Mouse (Mus musculus) thymus, adult 18-20 months (tissue): ENCODE results near the gene Fscn1.

ENCODE experiments used
- DNase-seq, 2 experiments: peaks; one replicate each; pipeline ENCODE4 v3.0.0; 2022; ENCODE audit warnings: mixed read lengths in 2 of 2

The Fscn1 gene

DNA sequence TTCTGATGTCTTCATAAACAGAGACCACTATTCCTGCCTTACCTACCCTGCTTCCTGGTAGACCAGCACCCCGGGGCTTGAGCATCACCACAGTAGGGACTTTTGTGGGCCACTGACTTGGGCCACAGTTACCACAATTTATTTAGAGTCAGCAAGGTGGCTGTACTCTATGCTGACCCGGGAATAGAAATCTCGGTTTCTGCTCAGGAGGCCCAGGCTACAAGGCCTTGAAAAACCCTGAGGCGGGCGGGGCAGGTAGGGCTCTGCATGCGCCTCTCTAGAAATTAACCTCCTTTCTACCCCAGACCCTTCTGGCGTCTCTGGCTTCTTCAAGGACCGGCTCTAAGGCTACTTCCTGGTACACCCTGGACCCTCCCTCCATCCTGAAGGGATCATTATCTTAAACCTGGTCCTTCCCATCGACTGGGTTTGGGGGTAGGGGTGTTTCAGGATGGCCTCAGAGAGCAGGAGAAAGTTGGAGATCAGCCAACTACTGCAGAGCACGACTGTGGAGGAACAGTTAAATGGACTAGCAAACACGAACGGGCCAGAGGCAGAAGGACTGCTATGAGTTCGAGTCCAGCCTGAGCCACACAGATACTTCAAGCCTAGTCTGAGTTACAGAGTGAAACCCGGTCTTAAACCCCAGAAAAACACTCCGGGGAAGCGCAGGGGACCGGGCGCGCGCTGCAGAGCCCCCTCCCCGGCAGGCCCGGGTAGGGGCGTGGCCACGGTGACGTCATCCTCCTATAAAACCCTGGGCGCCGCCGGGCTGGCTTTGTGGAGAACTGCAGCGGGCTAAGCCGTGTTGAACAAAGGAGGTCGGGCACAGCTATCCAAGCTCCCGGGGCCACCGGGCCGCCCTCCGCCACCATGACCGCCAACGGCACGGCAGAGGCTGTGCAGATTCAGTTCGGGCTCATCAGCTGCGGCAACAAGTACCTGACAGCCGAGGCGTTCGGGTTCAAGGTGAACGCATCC, at the start of gene Fscn1:
Gene Fscn1 (plus strand): TSS at position 768 of the 981 bp plus-strand sequence.
- peak; percentile 51 to 55 for DNase-seq

DNA sequence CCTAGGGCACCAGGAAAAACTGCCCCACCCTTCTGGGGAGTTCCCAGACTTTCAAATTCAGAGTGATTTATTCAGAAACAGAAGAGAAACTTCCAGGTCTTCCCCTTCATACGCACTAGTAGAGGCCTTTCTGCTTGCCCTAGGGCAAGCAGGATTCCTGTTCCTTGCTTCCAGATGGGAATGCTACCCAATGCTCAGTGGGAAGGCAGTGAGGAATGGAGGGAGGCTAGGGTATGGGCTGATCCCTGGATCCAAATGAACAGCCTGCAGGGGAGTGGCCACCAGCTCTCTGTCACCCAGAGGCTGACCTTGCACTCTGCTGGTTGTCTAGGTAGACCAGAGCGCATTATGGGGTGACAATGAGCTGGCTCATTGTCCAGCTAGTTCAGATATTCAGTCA, 48.5 kb upstream of the Fscn1 start:
- DNase-seq: no peak

DNA sequence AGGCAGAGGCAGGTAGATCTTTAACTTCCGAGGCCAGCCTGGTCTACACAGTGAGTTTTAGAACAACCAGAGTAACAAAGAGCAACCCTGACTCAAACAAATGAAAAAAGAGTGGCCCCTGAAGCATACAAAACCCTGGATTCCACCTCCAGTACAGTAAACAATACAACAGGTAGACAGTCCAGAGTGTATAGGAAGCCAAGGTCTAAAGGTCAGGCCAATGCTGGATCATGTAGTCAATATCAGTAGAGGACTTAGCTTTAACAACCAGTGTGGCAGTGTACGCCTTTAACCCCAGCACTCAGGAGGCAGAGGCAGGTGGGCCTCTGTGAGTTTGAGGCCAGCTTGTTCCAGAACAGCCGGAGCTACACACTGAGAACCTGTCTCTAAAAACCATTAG, 47.8 kb upstream of the Fscn1 start:
- no peak for DNase-seq

DNA sequence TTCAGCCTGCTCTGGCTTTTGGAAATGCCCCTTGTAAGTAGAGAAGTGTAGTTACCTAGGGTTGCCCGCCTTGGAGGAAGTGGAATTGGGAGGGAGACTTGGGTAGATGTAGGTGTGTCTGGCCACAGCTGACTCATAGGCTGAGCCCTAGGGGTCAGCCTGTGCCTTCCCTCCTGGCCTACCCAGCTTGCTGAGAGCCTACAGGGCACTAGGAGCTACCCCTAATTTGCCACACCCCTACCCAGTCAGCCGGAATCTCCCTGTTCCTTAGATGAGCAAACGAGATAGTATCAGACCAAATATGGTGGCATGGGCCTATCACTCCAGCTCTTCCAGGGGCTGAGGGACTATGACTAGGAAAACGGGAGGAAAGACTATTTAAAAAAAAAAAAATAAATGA, 47.4 kb upstream of the Fscn1 start:
- DNase-seq: no peak

DNA sequence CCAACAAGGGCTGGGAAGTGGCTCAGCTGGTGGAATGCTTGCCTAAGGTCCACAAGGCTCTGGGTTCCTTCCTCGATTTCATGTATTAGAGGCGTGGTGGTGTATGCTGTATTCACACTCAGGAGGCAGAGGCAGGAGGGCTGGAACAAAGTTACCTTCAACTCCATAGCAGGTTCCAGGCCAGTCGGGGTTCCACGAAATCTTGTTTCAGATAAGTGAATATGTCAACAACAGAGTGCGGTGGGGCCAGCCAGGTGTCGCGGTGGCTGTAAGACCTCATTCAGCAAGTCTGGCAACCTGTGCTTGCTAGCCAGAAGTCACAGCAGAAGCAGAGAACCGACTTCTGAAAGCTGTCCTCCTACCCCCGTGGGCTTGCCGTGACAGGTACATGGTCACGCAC, 44.9 kb upstream of the Fscn1 start:
- DNase-seq: no peak

DNA sequence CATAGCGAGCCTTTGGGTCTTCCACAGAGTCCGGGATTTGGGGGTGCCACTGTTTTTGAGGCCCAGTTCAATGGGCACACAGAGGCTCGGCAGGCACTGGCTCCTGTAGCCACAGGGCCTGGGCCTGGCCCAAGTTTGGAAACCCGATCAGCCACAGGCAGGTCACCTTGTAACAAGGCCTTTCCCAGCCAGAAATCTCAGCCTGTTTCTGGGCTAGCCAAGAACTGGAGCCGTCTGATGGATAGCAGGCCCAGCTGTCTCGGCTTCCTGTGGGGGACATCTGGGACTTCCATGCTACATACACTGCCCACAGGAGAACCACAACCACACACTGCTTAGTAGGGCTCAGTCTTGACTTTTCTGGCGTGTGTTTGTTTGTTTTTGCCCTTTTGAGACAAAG, 43.5 kb upstream of the Fscn1 start:
- no peak for DNase-seq

DNA sequence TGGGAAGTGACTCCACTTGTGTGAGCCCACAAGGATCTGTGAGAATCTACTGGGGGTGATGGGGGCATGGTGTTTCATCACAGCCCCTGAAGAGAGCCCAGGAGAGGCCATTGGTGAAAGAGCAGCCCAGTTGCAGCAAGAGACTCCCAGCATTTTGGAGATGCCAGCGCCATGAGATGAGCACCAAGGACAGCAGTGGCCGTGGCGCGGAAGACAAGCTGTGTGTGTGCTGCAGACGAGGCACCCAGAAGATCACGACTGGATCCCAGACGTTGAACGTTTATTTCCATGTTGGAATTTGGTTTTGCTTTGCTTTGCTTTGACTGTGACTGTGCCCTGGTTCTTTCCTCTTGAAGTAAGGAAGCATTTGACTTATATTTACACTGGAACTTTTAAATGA, 42.7 kb upstream of the Fscn1 start:
- no peak for DNase-seq

DNA sequence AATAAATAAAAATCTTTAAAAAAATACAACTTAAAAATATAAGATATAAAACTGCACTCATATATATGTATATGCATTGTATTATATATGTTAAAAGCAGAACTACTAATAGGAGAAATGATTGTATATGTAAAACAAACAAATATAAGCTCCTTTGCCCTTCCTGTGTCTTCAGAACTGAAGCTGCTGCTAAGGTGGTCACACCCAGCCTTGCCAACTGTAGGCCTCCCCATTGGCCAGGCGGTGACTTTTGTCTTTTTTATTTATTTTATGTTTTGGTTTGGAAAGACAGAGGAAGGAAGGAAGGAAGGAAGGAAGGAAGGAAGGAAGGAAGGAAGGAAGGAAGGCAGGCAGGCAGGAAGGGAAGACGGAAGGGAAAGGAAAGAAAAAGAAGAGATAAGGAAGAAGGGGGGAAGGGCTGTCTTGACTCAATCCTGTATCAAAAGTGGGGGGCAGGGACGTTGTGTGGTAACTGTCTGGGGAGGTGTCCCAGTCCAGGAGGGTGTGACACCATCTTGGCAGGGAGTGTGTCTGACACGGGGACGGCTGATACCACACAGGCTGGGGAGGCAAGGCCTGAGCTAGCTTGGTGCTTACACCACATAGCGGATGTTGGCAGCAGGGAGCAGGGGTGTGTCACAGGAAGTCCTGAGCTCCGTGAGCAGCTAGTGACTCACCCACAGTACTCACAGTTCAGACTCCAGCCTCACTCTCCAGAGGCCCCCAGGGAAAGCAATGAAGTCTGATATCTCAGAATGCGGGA, 39.7 kb upstream of the Fscn1 start:
- DNase-seq: peak; percentile 83 to 88

DNA sequence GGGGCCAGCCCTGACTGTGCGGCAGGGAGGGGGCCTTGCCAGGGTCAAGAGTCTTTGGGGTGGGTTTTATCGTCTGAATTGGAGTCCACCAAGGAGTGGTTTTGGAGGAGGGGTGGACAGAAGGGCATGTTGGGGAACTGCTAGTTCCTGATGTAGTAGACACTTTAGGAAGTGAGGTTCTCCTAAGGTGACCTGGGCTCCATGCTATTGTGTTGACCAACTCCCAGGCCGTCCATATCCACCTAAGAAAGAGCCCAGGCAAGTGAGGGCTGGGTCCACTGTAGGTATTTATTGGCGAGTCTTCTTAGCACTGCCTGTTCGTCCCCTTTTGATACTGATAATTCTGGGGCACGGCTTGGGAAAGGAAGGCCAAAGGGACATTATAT, 39.1 kb upstream of the Fscn1 start:
- no peak for DNase-seq

DNA sequence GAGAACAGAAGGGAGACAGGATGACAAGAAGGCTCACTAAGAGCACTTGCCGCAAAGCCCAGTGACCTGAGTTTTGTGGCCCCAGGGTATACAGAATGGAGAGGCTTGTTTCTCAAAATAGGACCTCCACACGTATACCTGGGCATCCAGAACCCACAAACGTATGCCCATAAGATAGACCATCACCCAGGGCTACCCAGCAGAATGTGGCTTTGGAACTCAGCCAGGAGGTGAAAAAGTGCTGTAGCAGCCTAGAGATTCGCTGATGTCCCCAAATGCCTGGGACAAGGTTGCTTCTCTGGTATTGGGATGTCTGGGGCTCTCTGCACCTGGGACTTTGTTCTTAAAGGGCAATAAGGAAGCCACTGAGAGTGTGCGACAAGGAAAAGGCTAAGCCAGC, 37.9 kb upstream of the Fscn1 start:
- DNase-seq: no peak

DNA sequence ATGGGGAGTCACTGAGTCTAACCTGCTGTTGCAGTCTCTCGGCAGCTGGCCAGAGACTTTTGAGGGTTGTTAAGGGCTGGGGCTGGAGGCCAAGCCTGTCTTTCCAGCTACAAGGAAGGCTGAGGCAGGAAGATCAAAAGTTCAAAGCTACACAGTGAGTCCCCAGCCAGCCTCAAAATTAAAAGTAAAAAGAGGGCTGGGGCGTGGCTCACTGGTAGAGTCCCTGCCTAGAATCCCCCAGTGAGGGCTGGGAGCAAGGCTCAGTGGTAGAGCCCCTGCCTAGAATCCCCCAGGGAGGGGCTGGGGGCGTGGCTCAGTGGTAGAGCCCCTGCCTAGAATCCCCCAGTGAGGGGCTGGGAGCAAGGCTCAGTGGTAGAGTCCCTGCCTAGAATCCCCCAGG, 36.4 kb upstream of the Fscn1 start:
- no peak for DNase-seq

DNA sequence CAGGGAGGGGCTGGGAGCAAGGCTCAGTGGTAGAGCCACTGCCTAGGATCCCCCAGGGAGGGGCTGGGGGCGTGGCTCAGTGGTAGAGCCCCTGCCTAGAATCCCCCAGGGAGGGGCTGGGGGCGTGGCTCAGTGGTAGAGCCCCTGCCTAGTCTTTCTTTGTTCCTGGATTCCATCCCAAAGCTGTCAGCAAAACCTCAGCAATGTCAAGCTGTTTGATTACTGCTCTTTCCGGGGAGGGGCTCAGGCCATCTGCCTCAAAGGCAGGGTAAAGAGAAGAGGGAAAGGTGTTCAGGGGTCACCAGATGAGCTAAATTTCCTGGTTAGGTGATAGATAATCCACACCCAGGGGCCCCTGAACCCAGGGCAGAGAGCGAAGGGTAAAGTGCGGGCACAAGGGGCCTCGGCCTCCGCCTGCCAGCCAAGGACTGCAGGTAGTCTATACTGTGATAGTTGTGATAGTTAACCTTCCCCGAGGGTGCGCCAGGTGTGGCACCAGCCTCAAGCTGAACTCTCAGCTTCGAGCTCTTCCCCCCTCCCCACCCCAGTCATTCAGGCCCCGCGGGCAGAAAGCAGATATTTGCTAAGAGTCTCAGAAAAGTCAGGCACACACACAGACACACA, 35.7 kb upstream of the Fscn1 start:
- no peak for DNase-seq

DNA sequence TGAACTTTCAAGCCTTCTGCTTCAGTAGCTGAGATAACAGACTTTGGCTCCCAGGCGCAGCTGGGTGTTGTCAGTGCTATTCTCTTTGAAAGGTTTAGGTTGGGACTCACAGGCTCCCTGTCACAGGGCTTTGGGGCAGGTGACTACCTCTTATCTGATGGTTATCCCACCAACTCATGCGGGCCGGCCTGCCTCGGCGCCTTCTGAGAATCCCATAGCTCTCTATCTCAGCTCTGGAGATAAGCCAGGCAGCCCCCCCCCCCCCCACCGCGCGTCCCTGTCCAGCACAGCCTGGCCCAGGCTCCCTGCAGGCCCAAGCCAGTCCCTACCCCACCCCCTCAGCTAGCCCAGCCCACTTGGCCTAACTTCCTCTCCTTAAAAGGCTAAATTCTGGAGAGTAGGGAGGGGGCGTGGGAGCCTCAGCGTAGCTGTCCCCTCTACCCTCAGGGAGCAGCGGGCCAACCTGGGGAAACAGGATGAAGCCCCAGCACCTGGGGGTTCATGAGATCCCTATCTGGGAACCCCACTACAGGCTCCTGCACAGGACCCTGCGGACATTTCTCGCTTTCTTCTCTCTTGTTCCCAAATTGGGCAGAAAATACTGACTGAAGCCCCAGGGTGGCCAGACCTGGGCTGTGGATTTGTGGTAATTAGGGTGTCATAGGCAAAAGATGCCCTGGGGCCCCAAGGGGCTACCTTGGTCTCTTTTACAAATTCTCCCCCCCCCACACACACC, 33.8 kb upstream of the Fscn1 start:
- DNase-seq: no peak

DNA sequence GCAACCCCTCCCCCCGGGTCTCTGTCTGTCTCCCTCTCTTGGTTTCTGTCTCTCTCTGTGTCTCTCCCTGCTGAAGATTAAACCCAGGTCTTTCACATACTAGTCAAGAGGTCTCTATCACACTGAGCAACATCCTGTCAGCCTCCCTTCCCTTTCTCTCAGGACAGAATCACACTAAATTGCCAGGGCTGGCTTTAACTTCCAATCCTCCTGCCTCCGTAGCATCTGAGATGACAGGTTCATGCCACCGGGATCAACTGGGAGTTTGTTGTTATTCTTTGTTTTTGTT, 33.3 kb upstream of the Fscn1 start:
- no peak for DNase-seq

DNA sequence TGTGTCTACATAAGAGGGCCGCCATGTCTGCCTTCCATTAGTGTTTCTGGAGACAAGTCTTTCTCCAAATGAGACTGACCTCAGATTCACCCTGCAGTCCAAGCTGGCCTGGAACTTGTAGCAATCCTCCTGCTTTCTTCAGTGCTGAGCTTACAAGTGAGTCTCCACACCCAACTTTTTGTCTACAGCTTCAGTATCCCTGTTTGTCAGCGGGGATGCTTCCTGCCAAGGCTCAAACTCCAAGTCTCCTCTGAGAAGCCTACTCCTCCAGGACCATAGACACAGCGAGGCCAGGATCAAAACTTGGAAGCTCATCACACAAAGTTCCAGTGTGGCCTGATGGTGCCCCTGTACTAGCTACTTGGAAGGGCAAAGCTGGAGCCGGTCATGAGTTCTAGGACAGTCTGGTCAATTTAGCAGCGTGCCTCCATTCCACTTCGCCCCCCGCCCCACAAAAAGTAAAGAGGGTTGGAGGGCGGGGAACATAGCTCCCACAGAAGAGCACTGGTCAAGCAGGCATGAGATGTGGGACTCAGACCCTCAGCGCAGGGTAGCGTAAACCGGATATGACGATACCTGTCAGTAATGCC, 32.7 kb upstream of the Fscn1 start:
- no peak for DNase-seq

DNA sequence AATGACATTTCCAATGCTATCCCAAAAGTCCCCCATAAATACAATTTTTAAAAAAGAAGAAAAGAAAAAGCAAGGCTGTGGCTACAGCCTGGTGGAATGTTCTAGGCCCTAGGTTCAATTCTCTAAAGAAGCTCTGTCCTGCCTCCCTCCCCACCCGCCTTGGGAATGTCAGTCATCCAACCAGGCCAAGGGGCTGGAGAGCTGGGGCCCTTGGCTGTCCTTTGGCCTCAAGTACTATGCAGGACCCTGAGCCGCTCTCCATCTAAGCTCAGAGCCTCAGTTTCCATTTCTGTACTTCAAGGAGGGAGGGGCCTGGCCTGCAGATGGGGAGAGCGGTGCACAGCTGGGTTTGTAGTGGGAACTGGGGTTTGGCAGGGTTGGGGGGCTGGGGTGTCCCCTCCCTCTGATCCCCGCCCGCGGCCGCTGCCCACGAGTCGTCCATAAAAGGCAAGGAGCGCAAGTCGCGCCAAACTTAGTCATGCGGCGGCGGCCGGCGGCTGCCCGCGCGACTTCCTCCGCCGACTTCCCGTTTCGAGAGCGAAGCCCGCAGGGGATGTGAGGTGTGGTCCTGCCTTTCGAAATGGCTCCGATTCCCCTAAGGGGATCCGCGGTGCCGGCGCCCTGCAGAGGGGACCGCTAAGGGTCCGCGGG, 31.3 kb upstream of the Fscn1 start:
- peak; percentile 76 to 83 for DNase-seq

DNA sequence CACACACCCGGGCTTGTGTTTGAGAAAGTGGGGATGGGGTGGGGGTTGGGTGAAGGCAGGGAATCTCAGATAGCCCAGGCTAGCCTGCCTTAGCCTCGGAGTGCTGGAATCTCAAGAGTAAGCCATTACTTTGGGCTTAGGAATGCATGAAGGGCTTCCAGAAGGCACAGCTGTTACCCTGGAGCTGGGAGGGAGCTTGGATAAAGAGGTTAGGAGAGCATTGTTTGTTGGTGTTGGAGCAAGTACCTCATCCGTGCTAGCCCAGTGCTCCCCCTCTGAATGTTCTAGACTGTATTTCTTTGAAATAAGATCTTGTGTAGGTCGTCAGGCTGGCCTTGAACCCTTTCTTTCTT, 30.8 kb upstream of the Fscn1 start:
- DNase-seq: no peak

DNA sequence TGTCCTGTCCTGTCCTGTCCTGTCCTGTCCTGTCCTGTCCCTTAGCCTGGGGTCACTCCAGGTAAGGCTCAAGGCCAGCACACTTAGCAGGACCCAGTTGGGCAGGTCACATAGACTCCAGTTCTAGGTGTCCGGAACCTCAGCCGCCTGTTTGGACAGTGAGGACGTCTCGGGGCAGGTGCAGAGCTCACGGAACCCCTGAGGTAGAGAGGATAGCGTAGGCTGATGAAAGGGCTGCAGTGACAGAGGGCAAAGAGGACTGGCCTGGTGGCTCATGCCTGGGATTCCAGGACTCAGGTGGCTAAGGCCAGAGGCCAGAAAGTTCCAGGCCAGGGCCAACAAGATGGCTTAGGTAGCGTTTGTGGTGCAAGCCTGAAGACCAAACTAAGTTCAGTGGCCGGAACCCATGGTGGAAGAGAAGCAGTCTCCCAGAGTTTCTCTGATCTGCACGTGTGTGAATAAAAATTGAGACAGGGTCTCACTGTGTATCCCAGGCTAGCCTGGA, 28.9 kb upstream of the Fscn1 start:
- no peak for DNase-seq

DNA sequence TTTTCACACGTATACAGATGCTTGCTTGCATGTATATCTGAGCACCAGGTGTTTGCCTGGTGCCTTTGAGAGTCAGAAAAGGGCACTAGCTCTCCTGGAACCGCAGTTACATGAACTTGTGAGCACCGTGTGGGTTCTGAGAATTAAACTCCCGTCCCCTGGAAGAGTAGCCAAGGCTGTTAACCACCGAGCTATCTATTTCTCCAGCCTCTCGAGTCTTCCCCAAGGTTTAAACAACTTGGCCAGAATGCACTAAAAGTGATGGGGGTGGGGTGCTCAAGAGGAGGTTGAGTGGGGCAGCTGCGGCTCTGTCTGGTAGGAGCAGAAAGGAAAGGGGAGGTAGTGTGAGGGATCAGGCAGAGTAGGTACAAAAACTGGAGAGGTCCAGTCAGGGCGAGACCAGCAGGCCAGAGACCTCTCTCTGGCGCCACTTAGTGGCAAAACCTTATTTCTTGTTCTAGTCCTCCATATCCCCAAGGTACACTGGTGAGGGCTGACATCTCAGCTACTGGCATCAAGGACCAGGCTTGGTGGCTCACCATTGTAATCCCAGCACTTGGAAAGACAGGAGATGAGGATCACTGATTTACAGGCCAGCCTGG, 28.0 kb upstream of the Fscn1 start:
- DNase-seq: peak; percentile 44 to 70

DNA sequence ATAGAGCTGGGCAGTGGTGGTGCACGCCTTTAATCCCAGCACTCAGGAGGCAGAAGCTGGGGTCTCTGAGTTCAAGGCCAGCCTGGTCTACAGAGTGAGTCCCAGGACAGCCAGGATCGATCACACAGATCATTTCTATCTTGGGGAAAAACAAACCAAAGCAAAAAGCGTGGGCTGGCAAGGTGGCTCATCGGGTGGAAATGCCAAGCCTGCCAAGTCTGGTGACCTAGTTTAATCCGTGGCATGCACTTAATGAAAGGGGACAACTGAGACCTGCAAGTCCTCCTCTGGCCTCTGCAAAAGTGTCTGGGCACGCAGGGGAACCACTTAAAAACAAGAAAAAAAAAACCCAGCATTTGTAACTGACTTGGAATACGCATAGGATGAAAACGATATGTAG, 27.4 kb upstream of the Fscn1 start:
- DNase-seq: no peak

DNA sequence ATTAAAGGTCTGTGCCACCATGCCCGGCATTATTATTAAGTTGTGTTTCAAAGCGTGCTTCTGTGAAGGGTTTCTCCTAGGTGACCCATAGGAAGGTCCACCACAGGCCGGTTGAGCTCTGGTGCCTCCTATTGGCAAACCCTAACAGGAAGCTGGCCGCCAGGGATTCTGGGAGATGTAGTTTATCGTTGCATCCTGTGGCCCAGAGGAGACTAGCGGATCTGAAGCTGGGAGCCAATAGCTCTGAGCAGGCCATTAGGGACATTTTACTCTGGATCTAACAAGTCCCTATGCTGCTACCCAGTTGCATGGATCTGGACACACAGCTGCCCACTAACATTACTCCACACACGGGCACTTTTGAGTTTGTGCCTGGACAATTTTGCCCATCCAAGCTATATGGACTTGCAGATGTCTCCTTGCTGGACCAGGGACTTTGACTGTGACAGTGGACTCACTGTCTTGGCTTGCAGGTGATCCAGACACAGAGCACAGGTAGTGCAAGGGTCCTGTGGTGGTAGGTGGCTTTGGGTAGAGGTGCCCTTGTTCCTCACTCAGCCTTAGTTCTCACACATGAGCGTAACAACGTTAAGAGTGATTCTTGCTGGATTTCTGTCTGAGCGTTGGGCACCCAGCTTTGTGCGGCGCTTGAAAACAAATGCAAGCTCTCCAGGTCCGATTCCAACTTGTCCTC, 24.4 kb upstream of the Fscn1 start:
- DNase-seq: peak in 1 of 2 experiments; percentile 53
